Mouse (Mus musculus): Measurements from ENCODE around the gene Clec1a. TPM values are rescaled to one million over a fixed set of nuclear protein-coding genes. Genes with fewer than 3 reads are reported as not detected.

The Clec1a gene
- polyA plus RNA-seq, 1 experiment from 2014 or later, result 6.2 TPM

DNA sequence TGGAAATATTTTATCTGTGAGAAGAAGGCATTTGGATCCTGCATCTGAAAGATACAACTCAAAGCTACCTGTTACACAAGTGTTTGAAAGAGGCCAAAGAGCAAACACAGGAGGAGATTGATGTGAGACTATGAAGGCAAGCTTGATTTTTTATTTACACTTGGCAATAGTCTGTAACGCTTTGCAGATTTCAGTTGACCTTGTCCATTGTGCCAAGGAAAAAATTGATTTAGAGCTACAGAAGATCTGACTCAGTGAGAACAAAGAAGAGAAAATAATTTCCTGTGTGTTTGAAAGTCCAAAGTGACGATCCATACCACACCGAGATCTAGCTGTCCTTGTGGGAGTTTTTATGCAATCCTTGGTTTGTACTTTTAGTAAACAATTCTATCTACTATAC lies 29.5 kb downstream of the Clec1a start:
- ATAC-seq (ENCODE audit: low FRiP score, low TSS enrichment), result no peak
- no peaks in the 10 kb centered on the region for H3K9me3 ChIP-seq (ENCODE audit: control insufficient read depth, low read length)
- H3K4me2 ChIP-seq (replicated peaks; ENCODE audit: low read depth, low read length), result no peak overlapping the region
- H3K9ac ChIP-seq (ENCODE audit: low read depth, low read length), result no peak overlapping the region
- no peaks in the 10 kb centered on the region for H3K4me1 ChIP-seq (ENCODE audit: control insufficient read depth, insufficient read depth, low read length)
- H3K27ac ChIP-seq (ENCODE audit: low read depth, low read length), result no peak overlapping the region
- H3K36me3 ChIP-seq (ENCODE audit: control insufficient read depth, insufficient read depth, low read length), result no peaks in the 10 kb centered on the region
- H3K4me3 ChIP-seq (ENCODE audit: low read length), result no peak overlapping the region
- H3K27me3 ChIP-seq (ENCODE audit: control insufficient read depth, insufficient read depth, low read length), result no peaks in the 10 kb centered on the region
- WGBS, result 76% methylated on average over 3 of the region's 3 CpGs

DNA sequence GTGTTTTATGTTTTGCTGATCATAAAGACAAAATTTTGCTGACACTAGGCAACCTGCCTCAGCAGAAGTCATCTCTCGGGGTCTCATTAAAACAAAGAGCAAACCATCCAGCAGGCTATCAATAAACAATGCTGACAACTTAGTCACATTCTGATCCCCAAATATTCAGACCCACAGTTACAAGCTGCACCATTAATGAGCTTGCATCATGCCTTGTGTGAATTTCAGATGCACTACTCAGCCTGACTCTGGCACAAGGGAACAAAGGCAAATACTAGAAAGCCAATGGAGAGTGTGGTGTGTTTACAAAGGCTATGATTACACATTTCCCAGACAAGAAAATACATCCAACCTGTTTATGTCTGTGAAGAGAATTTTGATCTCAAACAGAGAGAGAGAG lies 37.6 kb downstream of the Clec1a start:
- H3K9me3 ChIP-seq (ENCODE audit: control insufficient read depth, low read length), result no peaks in the 10 kb centered on the region
- H3K4me3 ChIP-seq (ENCODE audit: low read length), result no peak overlapping the region
- H3K27ac ChIP-seq (ENCODE audit: low read depth, low read length), result no peak overlapping the region
- H3K27me3 ChIP-seq (ENCODE audit: control insufficient read depth, insufficient read depth, low read length), result no peaks in the 10 kb centered on the region
- H3K4me2 ChIP-seq (replicated peaks; ENCODE audit: low read depth, low read length), result no peak overlapping the region
- H3K9ac ChIP-seq (ENCODE audit: low read depth, low read length), result no peak overlapping the region
- H3K4me1 ChIP-seq (ENCODE audit: control insufficient read depth, insufficient read depth, low read length), result no peaks in the 10 kb centered on the region
- no peaks in the 10 kb centered on the region for H3K36me3 ChIP-seq (ENCODE audit: control insufficient read depth, insufficient read depth, low read length)
- 81% methylated on average over 1 of the region's 1 CpGs for WGBS
- ATAC-seq (ENCODE audit: low FRiP score, low TSS enrichment), result no peak

DNA sequence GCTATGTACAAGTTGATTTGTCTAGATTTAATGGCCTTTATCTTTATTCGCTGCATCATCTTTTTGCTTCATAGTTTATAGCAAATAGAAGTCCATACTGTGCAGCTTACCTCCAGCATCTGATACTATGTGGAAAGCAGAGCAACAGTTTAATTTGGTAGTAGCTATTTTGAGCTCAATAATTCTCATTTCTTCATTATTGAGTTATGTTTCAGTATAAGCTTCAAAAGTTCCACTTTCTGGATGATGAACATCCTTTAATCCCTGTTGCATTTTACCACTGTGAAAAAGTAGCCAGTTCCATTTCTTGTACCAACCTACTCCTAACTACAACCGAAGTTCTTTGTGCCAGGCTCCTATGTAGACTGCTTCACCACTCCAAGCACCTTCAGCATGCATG lies 43.2 kb downstream of the Clec1a start, which contains the start of gene Clec9a:
Clec9a (plus strand) TSS at position 301 of the 400 bp plus-strand sequence.
- 86% methylated on average over 2 of the region's 2 CpGs for WGBS
- Histone ChIP-seq H3K9me3 (ENCODE audit: control insufficient read depth, low read length) (no peaks in the 10 kb centered on the region), H3K9ac (ENCODE audit: low read depth, low read length) (no peak within 1 kb of the TSS), H3K27ac (ENCODE audit: low read depth, low read length) (no peak within 1 kb of the TSS), H3K4me1 (ENCODE audit: control insufficient read depth, insufficient read depth, low read length) (no peaks in the 10 kb centered on the region), H3K4me2 (replicated peaks; ENCODE audit: low read depth, low read length) (no peak within 1 kb of the TSS), H3K27me3 (ENCODE audit: control insufficient read depth, insufficient read depth, low read length) (no peaks in the 10 kb centered on the region), H3K36me3 (ENCODE audit: control insufficient read depth, insufficient read depth, low read length) (no peaks in the 10 kb centered on the region), H3K4me3 (ENCODE audit: low read length) (no peak within 1 kb of the TSS)
- ATAC-seq (ENCODE audit: low FRiP score, low TSS enrichment), result no peak

DNA sequence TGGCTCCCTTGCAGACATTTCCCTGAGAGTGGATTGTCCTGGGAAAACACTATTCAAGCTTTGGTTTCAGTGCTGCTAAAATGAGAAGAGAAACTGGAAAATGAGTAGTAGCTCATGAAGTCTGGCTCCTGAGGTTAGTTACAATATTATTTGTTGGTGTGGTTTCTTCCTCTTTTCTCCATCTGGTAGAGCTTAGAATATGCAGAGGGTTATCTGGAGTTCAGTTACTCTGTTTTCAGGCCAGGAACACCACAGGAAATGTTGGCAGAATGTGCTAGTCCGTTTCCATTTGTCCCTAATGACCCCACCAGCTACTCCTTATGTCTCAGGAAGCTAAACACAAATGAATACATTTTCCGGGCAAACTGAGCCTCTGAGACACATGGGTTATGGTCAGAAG lies 44.5 kb downstream of the Clec1a start:
- ATAC-seq (ENCODE audit: low FRiP score, low TSS enrichment), result no peak
- Histone ChIP-seq H3K4me1 (ENCODE audit: control insufficient read depth, insufficient read depth, low read length) (no peaks in the 10 kb centered on the region), H3K4me3 (ENCODE audit: low read length) (no peak overlapping the region), H3K9me3 (ENCODE audit: control insufficient read depth, low read length) (no peaks in the 10 kb centered on the region), H3K27me3 (ENCODE audit: control insufficient read depth, insufficient read depth, low read length) (no peaks in the 10 kb centered on the region), H3K4me2 (replicated peaks; ENCODE audit: low read depth, low read length) (no peak overlapping the region), H3K9ac (ENCODE audit: low read depth, low read length) (no peak overlapping the region), H3K36me3 (ENCODE audit: control insufficient read depth, insufficient read depth, low read length) (no peaks in the 10 kb centered on the region), H3K27ac (ENCODE audit: low read depth, low read length) (peak overlapping the region; percentile 8; the same call in 1 of the 2 replicates)
- 46% methylated on average over 2 of the region's 2 CpGs for WGBS

DNA sequence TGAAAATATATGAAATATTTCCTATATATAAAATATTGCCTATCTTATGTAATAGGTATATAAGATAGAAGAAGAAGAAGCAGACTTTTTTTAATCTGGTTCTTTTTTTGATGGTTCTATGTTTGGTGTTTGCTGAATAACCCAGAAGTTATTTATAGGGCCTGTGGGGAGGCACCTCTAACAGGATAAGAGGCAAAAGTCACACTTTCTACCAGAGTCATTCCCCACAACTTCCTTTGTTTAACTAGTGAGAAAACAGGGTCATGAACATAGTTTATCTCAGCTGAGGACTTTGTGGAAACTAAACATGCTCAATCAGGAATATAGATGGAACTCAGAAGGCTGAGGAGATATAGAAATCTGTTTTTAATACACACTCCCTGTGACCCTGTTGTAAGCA lies 45.8 kb downstream of the Clec1a start:
- H3K4me3 ChIP-seq (ENCODE audit: low read length), result no peak overlapping the region
- H3K9me3 ChIP-seq (ENCODE audit: control insufficient read depth, low read length), result no peaks in the 10 kb centered on the region
- H3K36me3 ChIP-seq (ENCODE audit: control insufficient read depth, insufficient read depth, low read length), result no peaks in the 10 kb centered on the region
- no peak overlapping the region for H3K27ac ChIP-seq (ENCODE audit: low read depth, low read length)
- H3K27me3 ChIP-seq (ENCODE audit: control insufficient read depth, insufficient read depth, low read length), result no peaks in the 10 kb centered on the region
- H3K4me2 ChIP-seq (replicated peaks; ENCODE audit: low read depth, low read length), result no peak overlapping the region
- no peak for ATAC-seq (ENCODE audit: low FRiP score, low TSS enrichment)
- H3K9ac ChIP-seq (ENCODE audit: low read depth, low read length), result no peak overlapping the region
- H3K4me1 ChIP-seq (ENCODE audit: control insufficient read depth, insufficient read depth, low read length), result no peaks in the 10 kb centered on the region

DNA sequence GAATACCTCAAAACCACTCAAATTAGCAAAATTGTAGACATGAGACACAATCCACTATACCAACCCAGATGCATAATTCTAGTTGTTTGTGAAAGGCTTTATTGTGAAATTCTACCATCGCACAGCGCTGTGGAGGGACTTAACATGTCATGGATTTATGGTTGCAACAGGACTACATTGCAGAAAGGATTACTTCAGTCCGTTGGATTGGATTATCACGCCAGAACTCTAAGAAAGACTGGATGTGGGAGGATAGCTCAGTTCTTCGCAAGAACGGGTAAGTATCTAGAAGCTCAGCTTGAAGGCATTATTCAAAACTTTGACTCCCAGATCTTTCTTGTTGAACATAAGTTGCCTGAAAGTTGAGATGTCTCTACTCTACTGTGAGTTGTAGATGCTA lies 48.4 kb downstream of the Clec1a start:
- 61% methylated on average over 6 of the region's 6 CpGs for WGBS
- no peaks in the 10 kb centered on the region for H3K36me3 ChIP-seq (ENCODE audit: control insufficient read depth, insufficient read depth, low read length)
- H3K9ac ChIP-seq (ENCODE audit: low read depth, low read length), result no peak overlapping the region
- no peaks in the 10 kb centered on the region for H3K4me1 ChIP-seq (ENCODE audit: control insufficient read depth, insufficient read depth, low read length)
- H3K4me2 ChIP-seq (replicated peaks; ENCODE audit: low read depth, low read length), result no peak overlapping the region
- no peak for ATAC-seq (ENCODE audit: low FRiP score, low TSS enrichment)
- no peak overlapping the region for H3K27ac ChIP-seq (ENCODE audit: low read depth, low read length)
- H3K9me3 ChIP-seq (ENCODE audit: control insufficient read depth, low read length), result no peaks in the 10 kb centered on the region
- no peak overlapping the region for H3K4me3 ChIP-seq (ENCODE audit: low read length)
- no peaks in the 10 kb centered on the region for H3K27me3 ChIP-seq (ENCODE audit: control insufficient read depth, insufficient read depth, low read length)

DNA sequence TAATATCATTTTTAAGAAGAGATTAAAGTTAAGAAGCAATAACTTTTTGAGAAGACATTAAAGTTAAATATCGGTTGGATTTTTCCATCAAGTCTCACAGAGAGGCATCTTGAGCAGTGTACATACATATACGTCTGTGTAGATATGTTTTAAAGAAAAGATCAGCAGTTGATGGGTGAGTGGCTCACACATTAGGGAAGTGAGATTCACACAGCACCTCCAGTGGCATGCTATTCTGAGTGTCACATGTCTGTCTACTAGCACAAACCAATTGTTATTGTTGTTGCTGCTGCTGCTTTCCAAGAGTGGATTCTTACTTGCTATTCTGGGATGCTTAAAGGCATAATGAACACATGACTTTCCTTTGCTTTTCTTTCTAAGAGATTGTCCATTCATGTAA lies 49.4 kb downstream of the Clec1a start:
- Histone ChIP-seq H3K4me3 (ENCODE audit: low read length) (no peak overlapping the region), H3K4me2 (replicated peaks; ENCODE audit: low read depth, low read length) (no peak overlapping the region), H3K4me1 (ENCODE audit: control insufficient read depth, insufficient read depth, low read length) (no peaks in the 10 kb centered on the region), H3K36me3 (ENCODE audit: control insufficient read depth, insufficient read depth, low read length) (no peaks in the 10 kb centered on the region), H3K27ac (ENCODE audit: low read depth, low read length) (no peak overlapping the region), H3K9me3 (ENCODE audit: control insufficient read depth, low read length) (no peaks in the 10 kb centered on the region), H3K9ac (ENCODE audit: low read depth, low read length) (no peak overlapping the region), H3K27me3 (ENCODE audit: control insufficient read depth, insufficient read depth, low read length) (no peaks in the 10 kb centered on the region)
- WGBS, result 89% methylated on average over 2 of the region's 2 CpGs
- no peak for ATAC-seq (ENCODE audit: low FRiP score, low TSS enrichment)

DNA sequence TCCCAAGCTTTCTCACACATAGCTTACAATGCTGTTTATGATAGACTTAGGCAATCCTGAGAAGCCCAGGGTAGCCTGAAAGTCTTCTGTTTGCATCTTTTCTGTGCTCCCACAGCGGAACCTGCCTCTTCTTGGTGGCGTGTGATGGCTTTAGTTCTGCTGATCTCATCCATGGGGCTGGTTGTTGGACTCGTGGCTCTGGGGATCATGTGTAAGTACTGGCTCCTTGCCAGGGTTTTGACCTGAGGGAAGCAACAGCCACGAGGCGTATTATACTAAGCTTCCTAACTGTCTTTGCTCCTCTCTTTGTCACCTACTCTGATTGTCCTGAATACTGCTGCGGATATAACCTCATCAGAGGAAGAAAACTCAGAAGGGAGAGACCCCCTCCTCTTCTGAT lies 51.9 kb downstream of the Clec1a start:
- ATAC-seq (ENCODE audit: low FRiP score, low TSS enrichment), result 0 out of 2 replicates have a peak, but pooled peaks have one; percentile 35
- H3K9ac ChIP-seq (ENCODE audit: low read depth, low read length), result no peak overlapping the region
- no peaks in the 10 kb centered on the region for H3K27me3 ChIP-seq (ENCODE audit: control insufficient read depth, insufficient read depth, low read length)
- no peak overlapping the region for H3K27ac ChIP-seq (ENCODE audit: low read depth, low read length)
- WGBS, result 58% methylated on average over 6 of the region's 6 CpGs
- no peaks in the 10 kb centered on the region for H3K36me3 ChIP-seq (ENCODE audit: control insufficient read depth, insufficient read depth, low read length)
- H3K9me3 ChIP-seq (ENCODE audit: control insufficient read depth, low read length), result no peaks in the 10 kb centered on the region
- no peaks in the 10 kb centered on the region for H3K4me1 ChIP-seq (ENCODE audit: control insufficient read depth, insufficient read depth, low read length)
- no peak overlapping the region for H3K4me3 ChIP-seq (ENCODE audit: low read length)
- no peak overlapping the region for H3K4me2 ChIP-seq (replicated peaks; ENCODE audit: low read depth, low read length)

DNA sequence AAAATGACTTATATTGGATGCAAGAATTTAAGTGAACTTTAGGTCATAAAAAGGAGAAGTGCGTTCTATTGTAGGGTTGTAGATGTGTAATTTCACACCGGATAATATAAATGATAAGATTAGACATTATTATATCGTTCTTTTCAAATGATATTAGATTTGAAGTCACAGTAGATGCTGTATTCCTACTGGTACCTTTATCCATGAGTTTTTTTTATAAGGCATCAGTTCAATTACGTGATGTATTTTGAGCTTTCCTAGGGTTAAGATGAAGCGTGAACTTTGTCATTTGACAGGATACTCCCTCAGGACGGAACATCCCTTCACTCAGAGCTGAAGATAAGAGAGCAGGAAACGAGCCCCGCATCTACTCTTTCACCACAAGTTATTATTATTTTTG lies 54.8 kb downstream of the Clec1a start, which contains the start of gene Clec1b:
Clec1b (plus strand) TSS at position 301 of the 400 bp plus-strand sequence.
- H3K4me3 ChIP-seq (ENCODE audit: low read length), result no peak within 1 kb of the TSS
- H3K36me3 ChIP-seq (ENCODE audit: control insufficient read depth, insufficient read depth, low read length), result no peaks in the 10 kb centered on the region
- no peak within 1 kb of the TSS for H3K4me2 ChIP-seq (replicated peaks; ENCODE audit: low read depth, low read length)
- 68% methylated on average over 8 of the region's 8 CpGs for WGBS
- no peak within 1 kb of the TSS for H3K9ac ChIP-seq (ENCODE audit: low read depth, low read length)
- no peak for ATAC-seq (ENCODE audit: low FRiP score, low TSS enrichment)
- no peaks in the 10 kb centered on the region for H3K27me3 ChIP-seq (ENCODE audit: control insufficient read depth, insufficient read depth, low read length)
- H3K27ac ChIP-seq (ENCODE audit: low read depth, low read length), result no peak within 1 kb of the TSS
- H3K9me3 ChIP-seq (ENCODE audit: control insufficient read depth, low read length), result no peaks in the 10 kb centered on the region
- H3K4me1 ChIP-seq (ENCODE audit: control insufficient read depth, insufficient read depth, low read length), result no peaks in the 10 kb centered on the region

Measured in kidney, embryonic 14.5 days (tissue).